Mouse (Mus musculus) olfactory bulb, adult 2 months (tissue): ENCODE measurements at regions not wholly inside any gene's neighbourhood (a gene's known extent, or its start where the extent isn't known, plus 50 kb on each side); places are given as distances from the start of the nearest gene placed in this dataset.

Source experiments
- CTCF ChIP-seq: fragments of 200-500 bp; IDR thresholded peaks from 2 replicates; pipeline ENCODE4 v1.5.1; 2012; ENCODE audit warnings: low read depth, mild to moderate bottlenecking, low read length, moderate library complexity; ENCODE audit not compliant: insufficient read depth
- POLR2A ChIP-seq: fragments of 200-500 bp; IDR thresholded peaks from 2 replicates; pipeline ENCODE4 v1.6.1; 2012; ENCODE audit warnings: mild to moderate bottlenecking, low read depth, low read length, moderate library complexity; ENCODE audit not compliant: insufficient read depth

DNA sequence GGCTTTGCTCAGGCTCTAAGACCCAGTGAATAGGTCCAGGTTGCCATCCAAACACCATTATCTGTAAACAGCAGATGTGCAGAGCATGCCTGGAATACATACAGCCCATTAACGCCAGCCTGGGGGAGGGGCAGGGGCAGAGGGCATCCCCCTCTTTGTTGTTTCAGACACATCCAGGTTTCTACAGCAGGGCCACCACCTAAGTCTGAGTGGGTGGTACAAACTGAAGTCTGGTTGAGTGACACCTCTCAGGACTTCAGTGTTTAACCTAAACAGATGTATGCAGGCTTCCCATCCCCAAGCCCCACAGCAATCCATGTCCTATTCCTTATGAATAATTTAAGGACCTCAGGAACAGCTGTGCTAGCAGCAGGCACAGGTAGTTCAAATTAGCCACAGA is 194.2 kb downstream of the Xxylt1 start:
- TF ChIP-seq CTCF (no peak), POLR2A (no peak)
